Mouse (Mus musculus): ENCODE measurements around the gene Dhx58. TPM values are rescaled to one million over a fixed set of nuclear protein-coding genes. Genes with fewer than 3 reads are reported as not detected.

Gene Dhx58
- 2.7 and 3.0 TPM in 2 replicates for polyA plus RNA-seq (2015; fragmentation: Nextera tagmentation; extraction: Ambion mirVana)

GRCm38 (mm10) chr11:100703851-100704531 is at the start of gene Dhx58:
Dhx58 (minus strand) TSS chr11:100704271.
- peaks cover 14% of the 10 kb centered on the region; the same call in 1 of the 2 replicates for H3K27me3 ChIP-seq
- no peak within 1 kb of the TSS for H3K9ac ChIP-seq
- peaks cover 10% of the 10 kb centered on the region for H3K4me1 ChIP-seq (replicated peaks)
- ATAC-seq (ENCODE audit: low FRiP score), result no peak
- no peak within 1 kb of the TSS for H3K27ac ChIP-seq
- peaks cover 48% of the 10 kb centered on the region for H3K36me3 ChIP-seq
- no peak within 1 kb of the TSS for H3K4me3 ChIP-seq
- H3K9me3 ChIP-seq, result no peaks in the 10 kb centered on the region
- no peak within 1 kb of the TSS for H3K4me2 ChIP-seq
- WGBS, result 69% methylated on average over 7 of the region's 7 CpGs

- peaks cover 16% of the 10 kb centered on the region for H3K27me3 ChIP-seq
Observed at GRCm38 (mm10) chr11:100752294-100752693, 48.2 kb upstream of the Dhx58 start.

GRCm38 (mm10) chr11:100750127-100750526 is 46.1 kb upstream of the Dhx58 start:
- Histone ChIP-seq H3K36me3 (peaks cover 77% of the 10 kb centered on the region), H3K4me2 (no peak overlapping the region), H3K4me1 (replicated peaks) (peaks cover 4% of the 10 kb centered on the region; the same call in 1 of the 2 replicates), H3K27me3 (peaks cover 16% of the 10 kb centered on the region), H3K9ac (no peak overlapping the region), H3K4me3 (no peak overlapping the region), H3K9me3 (no peaks in the 10 kb centered on the region), H3K27ac (no peak overlapping the region)
- ATAC-seq (ENCODE audit: low FRiP score), result no peak
- WGBS, result 91% methylated on average over 16 of the region's 16 CpGs

More at GRCm38 (mm10) chr11:100752294-100752693, 48.2 kb upstream of the Dhx58 start:
- peak overlapping the region; percentile 51; the same call in 1 of the 2 replicates for H3K9ac ChIP-seq
- no peak overlapping the region for H3K4me2 ChIP-seq
- peaks cover 75% of the 10 kb centered on the region for H3K36me3 ChIP-seq
- 0 out of 2 replicates have a peak, but pooled peaks cover 4% of the 10 kb centered on the region for H3K4me1 ChIP-seq (replicated peaks)
- no peak overlapping the region for H3K27ac ChIP-seq
- H3K4me3 ChIP-seq, result no peak overlapping the region
- WGBS, result 38% methylated on average over 10 of the region's 10 CpGs
- H3K9me3 ChIP-seq, result no peaks in the 10 kb centered on the region
- ATAC-seq (ENCODE audit: low FRiP score), result no peak

DNA sequence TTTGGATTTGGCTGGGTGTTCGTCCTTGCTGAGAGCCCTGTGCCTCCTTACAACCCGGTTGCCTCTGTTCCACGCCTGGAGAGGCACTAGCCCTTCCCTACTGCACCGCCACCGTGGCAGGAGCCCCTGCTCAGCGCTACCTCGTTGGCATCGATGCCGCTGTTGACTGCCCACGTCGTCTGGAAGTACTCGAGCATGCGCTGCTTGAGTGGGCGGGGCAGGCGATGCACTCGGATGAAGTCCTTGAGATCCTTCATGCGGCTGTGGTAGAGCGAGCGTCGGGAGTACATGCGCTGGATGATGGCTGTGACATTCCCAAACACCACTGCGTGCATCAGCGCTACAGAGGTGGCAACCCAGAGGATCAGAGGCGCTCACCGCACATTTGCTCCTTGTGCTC is 45.4 kb upstream of the Dhx58 start:
- no peak overlapping the region for H3K9ac ChIP-seq
- H3K4me2 ChIP-seq, result no peak overlapping the region
- H3K4me1 ChIP-seq (replicated peaks), result peaks cover 4% of the 10 kb centered on the region; the same call in 1 of the 2 replicates
- no peaks in the 10 kb centered on the region for H3K9me3 ChIP-seq
- H3K27ac ChIP-seq, result no peak overlapping the region
- ATAC-seq (ENCODE audit: low FRiP score), result no peak
- 56% methylated on average over 25 of the region's 25 CpGs for WGBS
- H3K36me3 ChIP-seq, result peaks cover 76% of the 10 kb centered on the region
- H3K4me3 ChIP-seq, result no peak overlapping the region
- H3K27me3 ChIP-seq, result peaks cover 16% of the 10 kb centered on the region

DNA sequence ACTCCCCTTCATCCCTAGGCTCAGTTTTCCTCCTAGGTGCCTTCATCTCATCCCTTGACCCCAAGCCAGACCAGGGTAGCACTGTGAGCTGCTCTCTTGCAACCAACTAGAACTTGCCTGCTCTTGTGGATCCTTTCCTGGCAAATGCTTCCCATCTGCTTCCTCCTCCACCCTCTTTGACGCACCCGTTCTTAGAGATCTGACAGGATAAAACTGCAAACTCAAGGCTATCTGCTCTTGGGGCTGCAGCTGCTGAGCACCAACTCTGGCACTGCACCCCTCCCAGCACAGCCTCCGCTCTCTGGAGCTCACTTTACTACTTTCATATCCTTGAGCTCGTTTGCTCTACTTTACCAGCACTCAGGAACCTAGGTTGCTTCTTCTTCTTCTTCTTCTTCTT is 44.5 kb upstream of the Dhx58 start:
- H3K4me1 ChIP-seq (replicated peaks), result peaks cover 4% of the 10 kb centered on the region; the same call in 1 of the 2 replicates
- no peaks in the 10 kb centered on the region for H3K9me3 ChIP-seq
- WGBS, result 82% methylated on average over 4 of the region's 4 CpGs
- no peak overlapping the region for H3K4me3 ChIP-seq
- H3K9ac ChIP-seq, result no peak overlapping the region
- ATAC-seq (ENCODE audit: low FRiP score), result no peak
- peaks cover 74% of the 10 kb centered on the region for H3K36me3 ChIP-seq
- no peak overlapping the region for H3K4me2 ChIP-seq
- H3K27ac ChIP-seq, result no peak overlapping the region
- peaks cover 16% of the 10 kb centered on the region for H3K27me3 ChIP-seq

GRCm38 (mm10) chr11:100747114-100747513 is 43.0 kb upstream of the Dhx58 start:
- no peak overlapping the region for H3K27ac ChIP-seq
- WGBS, result 73% methylated on average over 5 of the region's 5 CpGs
- H3K4me1 ChIP-seq (replicated peaks), result peaks cover under 1% of the 10 kb centered on the region; the same call in 1 of the 2 replicates
- no peaks in the 10 kb centered on the region for H3K9me3 ChIP-seq
- H3K4me2 ChIP-seq, result no peak overlapping the region
- no peak overlapping the region for H3K4me3 ChIP-seq
- peaks cover 16% of the 10 kb centered on the region for H3K27me3 ChIP-seq
- peaks cover 75% of the 10 kb centered on the region for H3K36me3 ChIP-seq
- no peak for ATAC-seq (ENCODE audit: low FRiP score)
- H3K9ac ChIP-seq, result no peak overlapping the region

DNA sequence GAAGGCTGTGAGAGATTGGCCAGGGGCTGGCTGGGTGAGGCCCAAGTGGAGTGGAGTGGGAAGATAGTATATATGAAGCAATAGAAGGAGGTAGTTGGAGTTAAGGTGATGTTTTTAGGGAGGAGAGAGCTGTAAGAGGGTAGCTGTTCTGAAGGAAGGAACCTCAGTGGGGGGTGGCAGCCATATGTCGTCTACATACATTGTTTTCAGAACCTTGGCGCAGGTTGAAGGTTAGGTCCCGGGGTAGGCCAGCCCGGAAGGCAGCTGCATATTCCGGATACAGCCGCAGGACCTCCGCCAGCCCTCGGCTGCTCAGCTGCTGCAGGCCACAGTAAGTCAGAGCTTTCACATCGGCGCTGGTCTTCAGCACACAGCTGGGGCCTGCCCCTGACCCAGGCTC is 42.5 kb upstream of the Dhx58 start:
- Histone ChIP-seq H3K4me3 (no peak overlapping the region), H3K27ac (no peak overlapping the region), H3K27me3 (peaks cover 16% of the 10 kb centered on the region), H3K9me3 (no peaks in the 10 kb centered on the region), H3K9ac (no peak overlapping the region), H3K4me1 (replicated peaks) (no peaks in the 10 kb centered on the region; the same call in 1 of the 2 replicates), H3K36me3 (peaks cover 75% of the 10 kb centered on the region), H3K4me2 (no peak overlapping the region)
- 73% methylated on average over 10 of the region's 10 CpGs for WGBS
- ATAC-seq (ENCODE audit: low FRiP score), result no peak

GRCm38 (mm10) chr11:100745085-100745484 is 41.0 kb upstream of the Dhx58 start:
- WGBS, result 12% methylated on average over 6 of the region's 6 CpGs
- Histone ChIP-seq H3K36me3 (peaks cover 65% of the 10 kb centered on the region), H3K4me1 (replicated peaks) (no peaks in the 10 kb centered on the region; the same call in 1 of the 2 replicates), H3K9me3 (no peaks in the 10 kb centered on the region), H3K4me2 (no peak overlapping the region), H3K9ac (no peak overlapping the region), H3K27ac (no peak overlapping the region), H3K27me3 (peaks cover 17% of the 10 kb centered on the region), H3K4me3 (no peak overlapping the region)
- ATAC-seq (ENCODE audit: low FRiP score), result 0 out of 2 replicates have a peak, but pooled peaks have one; percentile 55

- H3K36me3 ChIP-seq, result peaks cover 39% of the 10 kb centered on the region
- no peak for ATAC-seq (ENCODE audit: low FRiP score)
- H3K4me2 ChIP-seq, result no peak overlapping the region
- H3K27me3 ChIP-seq, result peaks cover 4% of the 10 kb centered on the region; the same call in 1 of the 2 replicates
- no peak overlapping the region for H3K27ac ChIP-seq
- H3K9me3 ChIP-seq, result no peaks in the 10 kb centered on the region
- peaks cover 17% of the 10 kb centered on the region for H3K4me1 ChIP-seq (replicated peaks)
- H3K4me3 ChIP-seq, result no peak overlapping the region
- no peak overlapping the region for H3K9ac ChIP-seq
- WGBS, result 78% methylated on average over 6 of the region's 6 CpGs
Observed at GRCm38 (mm10) chr11:100741348-100741747, 37.3 kb upstream of the Dhx58 start.

- H3K27ac ChIP-seq, result peak overlapping the region; percentile 80
- peaks cover 26% of the 10 kb centered on the region for H3K4me1 ChIP-seq (replicated peaks)
- H3K9ac ChIP-seq, result peak overlapping the region; percentile 74
- ATAC-seq (ENCODE audit: low FRiP score), result no peak
- H3K4me3 ChIP-seq, result peak overlapping the region; percentile 79
- peak overlapping the region; percentile 77 for H3K4me2 ChIP-seq
- 23% methylated on average over 5 of the region's 5 CpGs for WGBS
- peaks cover 4% of the 10 kb centered on the region; the same call in 1 of the 2 replicates for H3K27me3 ChIP-seq
- H3K36me3 ChIP-seq, result peaks cover 23% of the 10 kb centered on the region
- no peaks in the 10 kb centered on the region for H3K9me3 ChIP-seq
Observed at GRCm38 (mm10) chr11:100738749-100739148, 34.7 kb upstream of the Dhx58 start.

- Histone ChIP-seq H3K27ac (peak within 1 kb of the TSS; percentile 80), H3K36me3 (peaks cover 23% of the 10 kb centered on the region), H3K27me3 (peaks cover 4% of the 10 kb centered on the region; the same call in 1 of the 2 replicates), H3K4me3 (peak within 1 kb of the TSS; percentile 79), H3K9me3 (no peaks in the 10 kb centered on the region), H3K4me2 (peak within 1 kb of the TSS; percentile 77), H3K9ac (peak within 1 kb of the TSS; percentile 97), H3K4me1 (replicated peaks) (peaks cover 26% of the 10 kb centered on the region)
- peak; percentile 99 for ATAC-seq (ENCODE audit: low FRiP score)
- under 1% methylated on average over 39 of the region's 39 CpGs for WGBS
Observed at GRCm38 (mm10) chr11:100738066-100738604, 34.1 kb upstream of the Dhx58 start, which contains the start of gene Rab5c. Rab5c (minus strand) TSS chr11:100738215.

DNA sequence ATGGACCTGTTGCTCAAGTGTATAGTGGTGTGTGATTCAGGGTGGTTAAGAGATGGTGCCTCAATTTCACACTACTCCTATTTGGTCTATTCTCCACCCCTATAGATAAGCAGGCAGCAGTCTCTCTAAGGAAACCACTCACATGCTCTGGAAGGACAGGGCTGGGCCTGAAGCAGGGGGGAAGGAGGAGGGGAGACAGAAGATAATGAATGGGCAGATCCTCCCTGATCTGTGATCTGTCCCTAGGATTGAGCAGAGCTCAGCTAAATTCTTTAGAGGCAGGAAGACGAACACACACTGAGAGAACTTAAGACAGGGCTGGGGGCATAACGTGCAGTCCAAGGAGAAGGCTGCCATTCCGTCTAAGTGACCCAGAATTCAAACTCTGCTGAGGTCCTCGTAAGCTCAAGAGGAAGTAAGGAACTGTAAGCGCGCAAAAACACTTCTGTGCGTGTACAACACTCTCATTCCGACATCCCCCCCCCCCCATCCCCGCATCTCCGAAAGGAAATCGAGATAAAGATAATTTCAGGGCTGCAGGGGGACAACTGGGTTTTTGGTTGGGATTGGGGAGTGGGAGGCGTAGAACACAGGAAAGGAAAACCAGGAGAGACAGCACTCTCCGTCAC is 33.1 kb upstream of the Dhx58 start:
- Histone ChIP-seq H3K4me2 (peak overlapping the region; percentile 77), H3K4me1 (replicated peaks) (peaks cover 26% of the 10 kb centered on the region), H3K27ac (no peak overlapping the region), H3K4me3 (peak overlapping the region; percentile 79), H3K9ac (peak overlapping the region; percentile 97), H3K36me3 (peaks cover 24% of the 10 kb centered on the region), H3K9me3 (no peaks in the 10 kb centered on the region), H3K27me3 (peaks cover 4% of the 10 kb centered on the region; the same call in 1 of the 2 replicates)
- WGBS, result 4% methylated on average over 13 of the region's 13 CpGs
- no peak for ATAC-seq (ENCODE audit: low FRiP score)

Data from hindbrain, embryonic 13.5 days (tissue).